Mouse (Mus musculus) ovary, postnatal 36 days (tissue): ENCODE data around the gene Tgfbr3l.
"Not testable (repeated sequence)": the region's sequence is repeated elsewhere in the genome, so short reads cannot be mapped to it uniquely, and the experiment has no call there.

Experiments
- DNase-seq: peaks from one replicate; pipeline ENCODE4 v3.0.0; 2022; ENCODE audit warnings: low spot score, mixed read lengths

The Tgfbr3l gene

GRCm38 (mm10) chr8:4237814-4238433 lies 10.1 kb upstream of the Tgfbr3l start:
- no peak for DNase-seq

GRCm38 (mm10) chr8:4238434-4239192 lies 9.4 kb upstream of the Tgfbr3l start, which contains the start of the genes Map2k7 and Gm49320:
Gene Map2k7 (plus strand): TSS chr8:4238740.
Gene Gm49320 (plus strand): TSS chr8:4238865.
- peak; percentile 100 for DNase-seq

GRCm38 (mm10) chr8:4239193-4239890 lies 8.7 kb upstream of the Tgfbr3l start:
- DNase-seq = no peak

- no peak for DNase-seq
Measured at GRCm38 (mm10) chr8:4245061-4245460, 3.0 kb upstream of the Tgfbr3l start.

GRCm38 (mm10) chr8:4245737-4246136 lies 2.3 kb upstream of the Tgfbr3l start:
- no peak for DNase-seq

GRCm38 (mm10) chr8:4247241-4247640 lies 773 bp upstream of the Tgfbr3l start:
- DNase-seq = no peak

GRCm38 (mm10) chr8:4249213-4249612 lies 1.2 kb downstream of the Tgfbr3l start:
- DNase-seq = peak; percentile 71

- peak; percentile 82 for DNase-seq
Measured at GRCm38 (mm10) chr8:4250306-4250970, 2.4 kb downstream of the Tgfbr3l start.

GRCm38 (mm10) chr8:4252116-4252760 lies 4.2 kb downstream of the Tgfbr3l start:
- no peak for DNase-seq

GRCm38 (mm10) chr8:4252934-4253841 lies 5.2 kb downstream of the Tgfbr3l start, which contains the start of gene Snapc2:
Gene Snapc2 (plus strand): TSS chr8:4253080.
- DNase-seq = peak; percentile 94

GRCm38 (mm10) chr8:4254001-4254400 lies 6.0 kb downstream of the Tgfbr3l start:
- peak; percentile 58 for DNase-seq

GRCm38 (mm10) chr8:4255471-4255870 lies 7.5 kb downstream of the Tgfbr3l start:
- not testable (repeated sequence) for DNase-seq

- no peak for DNase-seq
Measured at GRCm38 (mm10) chr8:4256911-4257310, 8.9 kb downstream of the Tgfbr3l start.

GRCm38 (mm10) chr8:4257350-4257749 lies 9.3 kb downstream of the Tgfbr3l start:
- no peak for DNase-seq

GRCm38 (mm10) chr8:4258233-4258632 lies 10.2 kb downstream of the Tgfbr3l start:
- peak; percentile 81 for DNase-seq

- DNase-seq = no peak
Measured at GRCm38 (mm10) chr8:4258678-4259077, 10.7 kb downstream of the Tgfbr3l start.

- DNase-seq = peak; percentile 98
Measured at GRCm38 (mm10) chr8:4259125-4259804, 11.3 kb downstream of the Tgfbr3l start, which contains the start of gene Ctxn1. Gene Ctxn1 (minus strand): TSS chr8:4259274.

GRCm38 (mm10) chr8:4259805-4260170 lies 11.8 kb downstream of the Tgfbr3l start:
- DNase-seq = no peak

GRCm38 (mm10) chr8:4263105-4263791 lies 15.2 kb downstream of the Tgfbr3l start:
- no peak for DNase-seq
